Mouse (Mus musculus): ENCODE measurements around the gene Ublcp1.

GRCm38 (mm10) chr11:44405961-44406360 is 64.3 kb downstream of the Ublcp1 start:
- TF ChIP-seq CTCF (IDR thresholded peaks at IDR 0.05; ENCODE audit: low read depth, low read length) (no peak), POLR2A (IDR thresholded peaks at IDR 0.05; ENCODE audit: extremely low read depth, insufficient read depth, low read length) (no peak)
